23 mouse cellular contexts compared by ENCODE assay signal in the genomic region with DNA sequence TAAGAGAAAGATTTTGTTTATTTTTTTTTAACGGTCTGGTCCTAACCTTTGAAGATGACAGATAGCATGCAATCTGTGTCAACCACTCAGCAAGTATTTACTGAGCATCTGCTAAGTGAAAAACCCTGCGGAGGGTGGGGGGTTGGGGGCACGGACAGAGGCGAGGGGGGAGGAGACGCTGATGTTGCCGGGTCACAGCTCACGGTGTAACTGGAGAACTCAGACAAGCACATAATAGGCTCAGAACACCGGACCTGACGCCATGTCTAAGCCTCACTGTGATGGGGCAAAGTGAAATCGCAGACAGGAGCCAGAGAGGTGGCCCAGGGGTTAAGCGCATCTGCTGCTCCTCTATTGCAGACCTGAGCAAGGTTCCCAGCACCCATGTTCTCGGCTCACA. TPM values are rescaled to one million over a fixed set of nuclear protein-coding genes. Genes with fewer than 3 reads are reported as not detected.
DNase-seq lines count a peak whose midpoint lies in the region; ATAC-seq and TF ChIP-seq lines count a peak whose summit lies in the region.
"Had no signal": no experiment of that assay in that cellular context is flagged by ENCODE, and none has a peak within 500 bp of the region (broad histone marks: within the 10 kb centered on the region; RNA-seq: fewer than 3 reads in every experiment).

No protein-coding gene starts in this region.

- H3K4me2 ChIP-seq in kidney, postnatal 0 days (ENCODE audit: low read length), result no peak overlapping the region
- H3K4me2 ChIP-seq: embryonic facial prominence, embryonic 15.5 days; heart, embryonic 13.5 days; hindbrain, embryonic 14.5 days; lung, embryonic 15.5 days; midbrain, embryonic 15.5 days had no signal

- WGBS in kidney, postnatal 0 days, result 21% methylated on average over 12 of the region's 12 CpGs
- WGBS in embryonic facial prominence, embryonic 10.5 days, result 41% methylated on average over 12 of the region's 12 CpGs

- no peak for TF ChIP-seq CTCF in gastrocnemius, adult 2 months (IDR thresholded peaks at IDR 0.05)
- TF ChIP-seq CTCF in kidney, postnatal 0 days (IDR thresholded peaks at IDR 0.05; ENCODE audit: low read depth), result no peak

- peaks cover 30% of the 10 kb centered on the region for H3K4me1 ChIP-seq in kidney, postnatal 0 days (replicated peaks; ENCODE audit: insufficient read depth, low read length)
- peaks cover 85% of the 10 kb centered on the region for H3K4me1 ChIP-seq in embryonic facial prominence, embryonic 10.5 days

- no peak for ATAC-seq in kidney, postnatal 0 days (replicated peaks; ENCODE audit: low FRiP score, low read depth)
- ATAC-seq: forebrain, embryonic 16.5 days; inflammation-experienced regulatory T-cells, adult 6 months; midbrain, embryonic 15.5 days had no signal

- H3K9ac ChIP-seq in kidney, postnatal 0 days (ENCODE audit: low read depth, low read length), result no peak overlapping the region
- H3K9ac ChIP-seq: embryonic facial prominence, embryonic 15.5 days; heart, embryonic 13.5 days; hindbrain, embryonic 14.5 days; liver, embryonic 14.5 days; lung, embryonic 15.5 days; midbrain, embryonic 15.5 days had no signal

- H3K27ac ChIP-seq in gastrocnemius, adult 2 months, result peak overlapping the region; percentile 91; the same call in 1 of the 2 replicates
- H3K27ac ChIP-seq in kidney, postnatal 0 days, result no peak overlapping the region
- no peak overlapping the region for H3K27ac ChIP-seq in embryonic facial prominence, embryonic 10.5 days (replicated peaks)
- H3K27ac ChIP-seq: hindbrain, embryonic 14.5 days; liver, embryonic 14.5 days; midbrain, embryonic 15.5 days had no signal

- no peak for DNase-seq in gastrocnemius, adult 2 months
- DNase-seq in gastrocnemius, adult 18-20 months (ENCODE audit: low spot score), result no peak
- DNase-seq in kidney, postnatal 0 days (ENCODE audit: low spot score), result peak; percentile 48
- DNase-seq in kidney, postnatal 36 days, result no peak
- DNase-seq in embryonic facial prominence, embryonic 10.5 days (ENCODE audit: low spot score), result peak; percentile 40
- DNase-seq in cerebellum, postnatal 25 days, result no peak
- no peak for DNase-seq in adrenal gland, postnatal 25 days
- DNase-seq: cerebellum, adult 11 months; cerebellum, adult 9-11 months; gastrocnemius, postnatal 25 days; heart, adult 18-20 months; kidney, adult 9 months; lung, postnatal 4 days; thymus, adult 18-20 months; thymus, postnatal 36 days had no signal

- no peaks in the 10 kb centered on the region for H3K9me3 ChIP-seq in kidney, postnatal 0 days (replicated peaks; ENCODE audit: low read length)
- H3K9me3 ChIP-seq in embryonic facial prominence, embryonic 10.5 days, result no peaks in the 10 kb centered on the region
- H3K9me3 ChIP-seq: embryonic facial prominence, embryonic 15.5 days; heart, embryonic 13.5 days; lung, embryonic 15.5 days; midbrain, embryonic 15.5 days had no signal

- H3K36me3 ChIP-seq in kidney, postnatal 0 days (ENCODE audit: insufficient read depth, low read length), result no peaks in the 10 kb centered on the region
- H3K36me3 ChIP-seq in embryonic facial prominence, embryonic 10.5 days (replicated peaks), result no peaks in the 10 kb centered on the region; the same call in 1 of the 2 replicates
- H3K36me3 ChIP-seq: embryonic facial prominence, embryonic 15.5 days; heart, embryonic 13.5 days; lung, embryonic 15.5 days; midbrain, embryonic 15.5 days had no signal

- no peaks in the 10 kb centered on the region for H3K27me3 ChIP-seq in kidney, postnatal 0 days (ENCODE audit: insufficient read depth, low read length)
- no peaks in the 10 kb centered on the region for H3K27me3 ChIP-seq in embryonic facial prominence, embryonic 10.5 days (replicated peaks; ENCODE audit: low read depth, poor library complexity, severe bottlenecking)
- H3K27me3 ChIP-seq: embryonic facial prominence, embryonic 15.5 days; heart, embryonic 13.5 days; midbrain, embryonic 15.5 days had no signal

- intact Hi-C loops in gastrocnemius, adult 2 months (cut with DNase I), result no loop called here

- no peak overlapping the region for H3K4me3 ChIP-seq in gastrocnemius, adult 2 months
- H3K4me3 ChIP-seq in kidney, postnatal 0 days (replicated peaks; ENCODE audit: low read depth, low read length), result no peak overlapping the region
- H3K4me3 ChIP-seq in embryonic facial prominence, embryonic 10.5 days, result no peak overlapping the region
- H3K4me3 ChIP-seq: embryonic facial prominence, embryonic 15.5 days; heart, embryonic 13.5 days; lung, embryonic 15.5 days; midbrain, embryonic 15.5 days had no signal

RNA-seq across cellular contexts. Expression of a gene that starts 19.7 kb away (rescaled TPM):
- 10 to 100 TPM; 37.7 to 44.7 TPM for total RNA-seq in gastrocnemius, adult 2 months (2021)
- 10 to 100 TPM; 32.8 to 42.6 TPM for total RNA-seq in gastrocnemius, adult 18-20 months (2021)
- 4.1 TPM in 2 replicates for polyA plus RNA-seq in kidney, postnatal 0 days (2015; fragmentation: Nextera tagmentation; extraction: Ambion mirVana)
- 2.6 and 2.9 TPM in 2 replicates for polyA plus RNA-seq in embryonic facial prominence, embryonic 10.5 days (2016; fragmentation: Nextera tagmentation; extraction: Ambion mirVana)
- 36.2 and 41.6 TPM in 2 replicates for total RNA-seq in adrenal gland, postnatal 25 days (2021)

Comparison
In these comparisons a context has a peak if more than half of its experiments do, and no peak if none do; other contexts are left out.
1. DNase-seq: peak in kidney, postnatal 0 days (single experiment) and embryonic facial prominence, embryonic 10.5 days (single experiment); none in gastrocnemius, adult 2 months (single experiment), gastrocnemius, adult 18-20 months (single experiment), kidney, postnatal 36 days (0 of 2), cerebellum, postnatal 25 days (0 of 2) and adrenal gland, postnatal 25 days (single experiment).